Mouse (Mus musculus): ENCODE measurements around the gene P3h3. TPM values are rescaled to one million over a fixed set of nuclear protein-coding genes. Genes with fewer than 3 reads are reported as not detected.

P3h3 gene
- polyA plus RNA-seq, 1 experiment from 2014 or later: 14.7 TPM

DNA sequence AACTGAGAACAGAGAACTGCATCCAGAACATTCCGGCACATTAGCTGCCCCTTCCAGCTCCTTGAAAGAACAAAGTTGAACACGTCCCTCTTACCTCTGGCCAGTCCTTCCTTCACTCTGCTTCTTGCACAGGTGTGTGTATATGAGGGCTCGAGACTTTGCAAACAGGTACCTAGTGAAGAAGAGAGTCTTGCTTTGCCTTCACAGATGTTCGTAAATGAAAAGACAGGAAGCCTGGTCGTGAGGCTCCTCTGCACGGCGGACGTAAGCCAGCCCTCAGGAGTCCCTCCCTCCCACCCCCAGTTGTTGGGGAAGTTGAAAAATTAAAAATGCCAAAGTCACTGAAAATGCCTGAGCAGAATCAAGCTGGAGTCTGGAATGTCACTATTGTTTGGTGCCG is 30.4 kb upstream of the P3h3 start, which contains the start of gene Cd4:
Gene Cd4, minus strand, starts transcription at position 236 of the 400 bp plus-strand sequence.
- no peak for DNase-seq (ENCODE audit: low spot score)
- Histone ChIP-seq H3K36me3 (ENCODE audit: insufficient read depth, low read length) (no peaks in the 10 kb centered on the region), H3K4me3 (replicated peaks; ENCODE audit: low read depth, low read length) (no peak within 1 kb of the TSS), H3K27me3 (ENCODE audit: insufficient read depth, low read length) (no peaks in the 10 kb centered on the region), H3K9ac (ENCODE audit: low read depth, low read length) (no peak within 1 kb of the TSS), H3K4me2 (ENCODE audit: low read length) (no peak within 1 kb of the TSS), H3K9me3 (replicated peaks; ENCODE audit: low read length) (no peaks in the 10 kb centered on the region), H3K27ac (no peak within 1 kb of the TSS), H3K4me1 (replicated peaks; ENCODE audit: insufficient read depth, low read length) (no peaks in the 10 kb centered on the region; the same call in 1 of the 2 replicates)
- ATAC-seq (replicated peaks; ENCODE audit: low FRiP score, low read depth): no peak
- WGBS: 77% methylated on average over 9 of the region's 9 CpGs
- TF ChIP-seq CTCF (IDR thresholded peaks at IDR 0.05; ENCODE audit: low read depth): no peak

GRCm38 (mm10) chr6:124885956-124886381 is 28.4 kb upstream of the P3h3 start:
- Histone ChIP-seq H3K36me3 (ENCODE audit: insufficient read depth, low read length) (no peaks in the 10 kb centered on the region), H3K4me3 (replicated peaks; ENCODE audit: low read depth, low read length) (no peak overlapping the region), H3K4me2 (ENCODE audit: low read length) (no peak overlapping the region), H3K4me1 (replicated peaks; ENCODE audit: insufficient read depth, low read length) (no peaks in the 10 kb centered on the region; the same call in 1 of the 2 replicates), H3K9ac (ENCODE audit: low read depth, low read length) (no peak overlapping the region), H3K27ac (no peak overlapping the region), H3K9me3 (replicated peaks; ENCODE audit: low read length) (no peaks in the 10 kb centered on the region), H3K27me3 (ENCODE audit: insufficient read depth, low read length) (no peaks in the 10 kb centered on the region)
- no peak for TF ChIP-seq CTCF (IDR thresholded peaks at IDR 0.05; ENCODE audit: low read depth)
- no peak for DNase-seq (ENCODE audit: low spot score)
- no peak for ATAC-seq (replicated peaks; ENCODE audit: low FRiP score, low read depth)
- 87% methylated on average over 8 of the region's 8 CpGs for WGBS

- Histone ChIP-seq H3K27ac (no peak overlapping the region), H3K27me3 (ENCODE audit: insufficient read depth, low read length) (no peaks in the 10 kb centered on the region), H3K36me3 (ENCODE audit: insufficient read depth, low read length) (no peaks in the 10 kb centered on the region), H3K4me3 (replicated peaks; ENCODE audit: low read depth, low read length) (no peak overlapping the region), H3K4me2 (ENCODE audit: low read length) (no peak overlapping the region), H3K9ac (ENCODE audit: low read depth, low read length) (no peak overlapping the region), H3K9me3 (replicated peaks; ENCODE audit: low read length) (no peaks in the 10 kb centered on the region), H3K4me1 (replicated peaks; ENCODE audit: insufficient read depth, low read length) (no peaks in the 10 kb centered on the region; the same call in 1 of the 2 replicates)
- DNase-seq (ENCODE audit: low spot score): peak; percentile 51
- WGBS: 62% methylated on average over 10 of the region's 10 CpGs
- ATAC-seq (replicated peaks; ENCODE audit: low FRiP score, low read depth): no peak
- no peak for TF ChIP-seq CTCF (IDR thresholded peaks at IDR 0.05; ENCODE audit: low read depth)
These were observed 27.4 kb upstream of the P3h3 start for GRCm38 (mm10) chr6:124884714-124885500.

DNA sequence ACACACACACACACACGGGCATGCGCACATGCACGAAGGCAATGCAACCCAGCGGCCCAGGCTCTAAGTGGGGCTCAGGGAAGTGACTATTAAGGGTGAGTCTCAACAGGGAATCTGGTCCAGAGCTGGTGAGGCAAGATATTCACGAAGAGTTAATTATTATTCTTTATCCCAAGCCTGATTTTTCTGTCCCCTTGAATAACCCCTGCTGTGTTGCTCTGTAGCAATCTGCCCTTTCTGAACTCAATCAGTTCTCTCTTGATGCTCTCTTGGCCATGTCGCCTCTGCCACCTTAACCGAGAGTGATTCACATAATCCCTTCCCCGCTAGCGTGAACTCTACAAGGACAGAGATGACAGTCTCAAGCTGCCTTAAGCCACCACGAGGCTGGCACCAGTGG is 25.8 kb upstream of the P3h3 start:
- Histone ChIP-seq H3K36me3 (ENCODE audit: insufficient read depth, low read length) (no peaks in the 10 kb centered on the region), H3K4me2 (ENCODE audit: low read length) (no peak overlapping the region), H3K4me3 (replicated peaks; ENCODE audit: low read depth, low read length) (no peak overlapping the region), H3K4me1 (replicated peaks; ENCODE audit: insufficient read depth, low read length) (no peaks in the 10 kb centered on the region; the same call in 1 of the 2 replicates), H3K9ac (ENCODE audit: low read depth, low read length) (no peak overlapping the region), H3K27ac (no peak overlapping the region), H3K9me3 (replicated peaks; ENCODE audit: low read length) (no peaks in the 10 kb centered on the region), H3K27me3 (ENCODE audit: insufficient read depth, low read length) (no peaks in the 10 kb centered on the region)
- DNase-seq (ENCODE audit: low spot score) (no peak), ATAC-seq (replicated peaks; ENCODE audit: low FRiP score, low read depth) (no peak)
- no peak for TF ChIP-seq CTCF (IDR thresholded peaks at IDR 0.05; ENCODE audit: low read depth)
- WGBS: 82% methylated on average over 10 of the region's 10 CpGs

DNA sequence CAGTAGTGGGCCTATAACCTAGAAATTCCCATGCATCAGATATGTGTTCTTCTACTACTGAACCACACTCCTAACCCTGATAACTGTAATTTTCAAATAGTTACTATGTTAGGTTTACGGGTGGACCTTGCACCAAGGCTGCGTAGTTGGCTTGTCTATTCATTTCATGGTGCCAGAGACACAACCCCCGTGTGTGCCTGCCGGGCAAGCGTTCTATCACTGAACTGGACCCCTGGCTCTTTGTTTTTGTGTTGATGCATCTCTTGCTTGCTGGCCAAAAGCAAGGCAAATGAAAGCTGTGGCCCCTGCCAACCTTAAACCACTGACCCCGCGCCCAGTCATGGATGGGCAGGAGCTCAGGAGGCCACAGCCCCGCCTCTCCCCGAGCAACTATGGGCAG is 24.3 kb upstream of the P3h3 start:
- WGBS: 87% methylated on average over 9 of the region's 9 CpGs

DNA sequence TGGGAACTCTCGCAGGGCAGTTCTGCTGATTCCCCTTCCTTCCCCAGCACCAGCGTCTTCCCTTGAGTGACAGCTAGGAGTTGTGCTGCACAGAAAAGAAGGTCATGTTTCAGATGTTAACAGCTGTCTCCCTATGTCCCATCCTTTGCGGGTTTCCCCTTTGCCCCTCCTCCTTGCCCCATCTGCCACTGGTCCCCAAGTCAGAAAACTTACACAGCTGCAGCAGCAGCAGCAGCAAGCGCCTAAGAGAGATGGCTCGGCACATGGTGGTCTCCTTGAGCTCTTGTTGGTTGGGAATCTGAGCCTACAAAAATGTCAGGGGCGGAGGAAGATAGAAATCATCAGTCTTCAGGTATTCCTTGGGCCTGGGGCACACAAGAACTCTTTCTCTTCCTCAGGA is 21.8 kb upstream of the P3h3 start:
- no peak for DNase-seq (ENCODE audit: low spot score)

More for the DNA sequence above, 24.3 kb upstream of the P3h3 start:
- no peak for TF ChIP-seq CTCF (IDR thresholded peaks at IDR 0.05; ENCODE audit: low read depth)
- Histone ChIP-seq H3K4me2 (ENCODE audit: low read length) (no peak overlapping the region), H3K9ac (ENCODE audit: low read depth, low read length) (no peak overlapping the region), H3K4me1 (replicated peaks; ENCODE audit: insufficient read depth, low read length) (no peaks in the 10 kb centered on the region; the same call in 1 of the 2 replicates), H3K27me3 (ENCODE audit: insufficient read depth, low read length) (no peaks in the 10 kb centered on the region), H3K4me3 (replicated peaks; ENCODE audit: low read depth, low read length) (no peak overlapping the region), H3K27ac (no peak overlapping the region), H3K9me3 (replicated peaks; ENCODE audit: low read length) (no peaks in the 10 kb centered on the region), H3K36me3 (ENCODE audit: insufficient read depth, low read length) (no peaks in the 10 kb centered on the region)
- ATAC-seq (replicated peaks; ENCODE audit: low FRiP score, low read depth): no peak
- DNase-seq (ENCODE audit: low spot score): no peak

More for the DNA sequence above, 21.8 kb upstream of the P3h3 start:
- no peaks in the 10 kb centered on the region for H3K9me3 ChIP-seq (replicated peaks; ENCODE audit: low read length)
- no peak for TF ChIP-seq CTCF (IDR thresholded peaks at IDR 0.05; ENCODE audit: low read depth)
- H3K4me1 ChIP-seq (replicated peaks; ENCODE audit: insufficient read depth, low read length): no peaks in the 10 kb centered on the region
- no peak for ATAC-seq (replicated peaks; ENCODE audit: low FRiP score, low read depth)
- no peak overlapping the region for H3K9ac ChIP-seq (ENCODE audit: low read depth, low read length)
- H3K27ac ChIP-seq: no peak overlapping the region
- H3K4me3 ChIP-seq (replicated peaks; ENCODE audit: low read depth, low read length): no peak overlapping the region
- no peak overlapping the region for H3K4me2 ChIP-seq (ENCODE audit: low read length)
- no peaks in the 10 kb centered on the region for H3K36me3 ChIP-seq (ENCODE audit: insufficient read depth, low read length)
- H3K27me3 ChIP-seq (ENCODE audit: insufficient read depth, low read length): no peaks in the 10 kb centered on the region
- WGBS: 46% methylated on average over 6 of the region's 6 CpGs
